Mouse (Mus musculus) spleen, adult 18-20 months (tissue): Measurements from ENCODE around the gene Wdr60.

Source experiments
- DNase-seq, 2 experiments: peaks; one replicate each; pipeline ENCODE4 v3.0.0; 2022; ENCODE audit warnings: mixed read lengths in 2 of 2

Gene Wdr60

DNA sequence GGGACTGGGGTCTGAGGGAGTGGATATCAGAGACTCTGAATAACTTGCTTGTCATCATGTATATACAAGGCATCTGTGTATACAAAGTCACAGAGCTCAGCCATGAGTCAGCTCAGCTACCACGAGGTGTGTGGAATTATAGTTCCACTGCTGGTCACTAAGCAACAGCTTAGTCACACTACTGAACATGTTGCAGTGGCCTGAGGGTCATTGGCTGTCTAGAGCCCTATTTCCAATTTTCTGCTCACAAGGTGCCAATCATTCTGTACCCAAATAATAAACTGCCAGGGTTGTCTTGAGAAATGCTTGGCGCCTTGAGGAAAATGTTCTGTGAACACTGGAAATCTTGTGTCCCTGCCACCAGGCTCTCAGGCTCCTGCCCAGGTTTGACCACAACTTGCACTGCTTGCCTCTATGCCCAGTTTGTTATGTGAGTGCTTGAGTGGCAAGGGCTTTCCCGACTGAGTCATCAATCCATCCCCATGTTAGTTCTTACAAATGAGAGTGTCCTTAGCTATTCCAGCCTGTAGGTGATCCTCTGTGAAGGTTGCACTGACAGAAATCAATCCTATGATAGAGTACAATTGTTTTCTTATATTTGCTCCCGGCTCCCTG lies 81.3 kb downstream of the Wdr60 start:
- no peak for DNase-seq

DNA sequence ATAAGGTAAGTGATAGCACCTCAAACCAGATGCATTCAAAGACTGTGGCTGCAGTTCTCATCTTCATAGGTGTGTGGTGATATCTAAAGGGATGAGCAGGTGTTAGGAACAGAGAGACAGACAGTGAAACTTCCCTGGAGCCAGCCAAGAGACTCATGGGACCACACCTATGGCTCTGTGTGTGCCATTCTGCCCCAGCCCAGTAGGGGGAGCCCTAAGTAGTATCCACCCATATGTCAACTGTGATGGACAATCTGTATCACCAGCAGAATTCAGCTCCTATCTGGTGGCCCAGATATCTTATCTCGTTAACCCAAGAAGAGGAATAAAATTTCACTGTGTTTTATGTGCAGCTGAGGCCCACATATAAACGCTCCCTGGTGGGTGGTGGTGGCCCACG lies 85.9 kb downstream of the Wdr60 start:
- DNase-seq = peak; percentile 9 to 42

DNA sequence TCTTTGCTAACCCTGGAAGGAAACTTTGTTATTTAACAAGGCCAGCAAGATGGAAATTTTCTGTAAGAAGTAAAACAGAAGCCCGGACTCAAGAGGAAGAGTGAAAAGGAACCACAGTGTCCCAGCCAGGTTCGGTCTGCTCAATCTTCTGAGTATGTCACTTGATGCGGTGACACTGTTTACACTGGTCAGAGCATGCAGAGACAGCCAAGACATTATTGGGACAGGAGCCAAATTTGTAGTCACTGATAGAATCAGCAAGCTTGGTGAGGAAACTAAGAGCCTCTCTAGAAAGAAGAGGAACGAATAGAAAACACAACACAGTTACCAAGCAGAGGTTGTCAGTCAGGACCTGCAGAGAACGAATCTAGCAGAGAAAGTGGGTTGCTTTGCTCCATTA lies 93.2 kb downstream of the Wdr60 start:
- no peak for DNase-seq

- no peak for DNase-seq
Measured at GRCm38 (mm10) chr12:116165368-116165767, 97.5 kb downstream of the Wdr60 start.

DNA sequence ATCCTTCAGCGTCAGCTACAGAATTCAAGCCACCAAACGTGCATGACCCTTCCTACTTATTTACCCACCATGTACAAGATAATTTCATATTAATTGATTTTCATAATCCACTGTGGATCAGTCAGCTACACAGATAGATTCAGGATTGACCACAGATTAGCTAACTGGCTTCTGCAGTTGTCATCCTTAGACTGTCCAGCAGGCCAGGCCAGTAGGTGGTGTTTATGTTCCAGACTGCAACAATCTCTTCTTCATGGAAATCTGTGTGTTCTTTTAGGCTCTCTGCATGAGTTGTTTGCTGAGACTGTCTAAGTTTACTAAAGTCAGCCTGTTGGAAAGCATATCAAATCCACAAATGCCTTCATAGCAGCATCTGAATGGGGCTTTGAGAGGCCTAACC lies 103.1 kb downstream of the Wdr60 start:
- DNase-seq = no peak

- DNase-seq = no peak
Measured at GRCm38 (mm10) chr12:116159223-116159622, 103.6 kb downstream of the Wdr60 start.

GRCm38 (mm10) chr12:116156792-116157532 lies 105.9 kb downstream of the Wdr60 start:
- no peak for DNase-seq
